Mouse (Mus musculus) macrophage (primary cell): ENCODE measurements around the gene Bmp8a. TPM values are rescaled to one million over a fixed set of nuclear protein-coding genes. Genes with fewer than 3 reads are reported as not detected.
"Not testable (repeated sequence)": the region's sequence is repeated elsewhere in the genome, so short reads cannot be mapped to it uniquely, and the experiment has no call there.

ENCODE experiments used
- H3K27ac ChIP-seq: fragments of 350-480 bp; formaldehyde crosslinking; 2 replicates; pipeline ENCODE4 v1.9.0; 2021
- H3K36me3 ChIP-seq: fragments of 350-480 bp; formaldehyde crosslinking; 2 replicates; pipeline ENCODE4 v1.9.0; 2021; ENCODE audit errors: inconsistent target
- H3K4me3 ChIP-seq: fragments of 350-480 bp; formaldehyde crosslinking; 2 replicates; pipeline ENCODE4 v1.9.0; 2021; ENCODE audit errors: inconsistent target
- H3K79me2 ChIP-seq: fragments of 350-480 bp; formaldehyde crosslinking; 2 replicates; pipeline ENCODE4 v1.9.0; 2021; ENCODE audit errors: inconsistent target
- WGBS: methylation state at CpG from one replicate; pipeline ENCODE4 v1.1.7; 2026; ENCODE audit warnings: inconsistent platforms; ENCODE audit not compliant: missing documents; 5-methylcytosine and 5-hydroxymethylcytosine counted together
- polyA plus RNA-seq: library from polyadenylated mRNA; stranded (reverse); fragments of 250-400 nt; gene quantifications from 3 replicates; pipeline ENCODE4 v1.2.4, GENCODE M21; 2018; ENCODE audit warnings: inconsistent platforms

Gene Bmp8a
- polyA plus RNA-seq, 1 experiment from 2014 or later = not detected

GRCm38 (mm10) chr4:123311845-123312244, 31.2 kb downstream of the Bmp8a start:
- Histone ChIP-seq H3K4me3 (no peak overlapping the region), H3K27ac (no peak overlapping the region), H3K36me3 (no peaks in the 10 kb centered on the region)

GRCm38 (mm10) chr4:123308292-123308691, 34.8 kb downstream of the Bmp8a start:
- Histone ChIP-seq H3K4me3 (no peak overlapping the region), H3K79me2 (no peaks in the 10 kb centered on the region), H3K36me3 (no peaks in the 10 kb centered on the region), H3K27ac (no peak overlapping the region)
- 61% methylated on average over 3 of the region's 3 CpGs for WGBS

More at GRCm38 (mm10) chr4:123311845-123312244, 31.2 kb downstream of the Bmp8a start:
- 92% methylated on average over 7 of the region's 7 CpGs for WGBS
- no peaks in the 10 kb centered on the region for H3K79me2 ChIP-seq

- 92% methylated on average over 10 of the region's 10 CpGs for whole genome bisulfite sequencing
- no peak overlapping the region for H3K27ac ChIP-seq
- H3K36me3 ChIP-seq = no peaks in the 10 kb centered on the region
- no peaks in the 10 kb centered on the region for H3K79me2 ChIP-seq
- no peak overlapping the region for H3K4me3 ChIP-seq
Measured at GRCm38 (mm10) chr4:123306999-123307398, 36.1 kb downstream of the Bmp8a start.

GRCm38 (mm10) chr4:123305789-123306188, 37.3 kb downstream of the Bmp8a start:
- H3K4me3 ChIP-seq = no peak overlapping the region
- no peaks in the 10 kb centered on the region for H3K79me2 ChIP-seq
- H3K27ac ChIP-seq = no peak overlapping the region
- 26% methylated on average over 3 of the region's 3 CpGs for WGBS
- H3K36me3 ChIP-seq = no peaks in the 10 kb centered on the region

GRCm38 (mm10) chr4:123298980-123299670, 43.9 kb downstream of the Bmp8a start:
- Histone ChIP-seq H3K36me3 (peaks cover 21% of the 10 kb centered on the region; the same call in 1 of the 2 replicates), H3K79me2 (no peaks in the 10 kb centered on the region), H3K27ac (no peak overlapping the region), H3K4me3 (no peak overlapping the region)
- 87% methylated on average over 11 of the region's 11 CpGs for WGBS

GRCm38 (mm10) chr4:123298226-123298625, 44.8 kb downstream of the Bmp8a start:
- Histone ChIP-seq H3K36me3 (peaks cover 27% of the 10 kb centered on the region; the same call in 1 of the 2 replicates), H3K79me2 (no peaks in the 10 kb centered on the region), H3K27ac (no peak overlapping the region), H3K4me3 (no peak overlapping the region)
- 94% methylated on average over 3 of the region's 4 CpGs for WGBS

GRCm38 (mm10) chr4:123297195-123297960, 45.7 kb downstream of the Bmp8a start:
- no peak overlapping the region for H3K4me3 ChIP-seq
- WGBS = 96% methylated on average over 19 of the region's 22 CpGs
- no peaks in the 10 kb centered on the region for H3K79me2 ChIP-seq
- H3K27ac ChIP-seq = no peak overlapping the region
- H3K36me3 ChIP-seq = peaks cover 31% of the 10 kb centered on the region; the same call in 1 of the 2 replicates

- 83% methylated on average over 5 of the region's 5 CpGs for WGBS
- Histone ChIP-seq H3K36me3 (peaks cover 39% of the 10 kb centered on the region; the same call in 1 of the 2 replicates), H3K4me3 (no peak overlapping the region), H3K27ac (no peak overlapping the region), H3K79me2 (no peaks in the 10 kb centered on the region)
Measured at GRCm38 (mm10) chr4:123296148-123296534, 46.9 kb downstream of the Bmp8a start.

GRCm38 (mm10) chr4:123295516-123296147, 47.4 kb downstream of the Bmp8a start:
- Histone ChIP-seq H3K36me3 (peaks cover 44% of the 10 kb centered on the region; the same call in 1 of the 2 replicates), H3K4me3 (no peak overlapping the region), H3K79me2 (no peaks in the 10 kb centered on the region), H3K27ac (no peak overlapping the region)
- 96% methylated on average over 20 of the region's 21 CpGs for WGBS

- H3K36me3 ChIP-seq = peaks cover 44% of the 10 kb centered on the region; the same call in 1 of the 2 replicates
- 91% methylated on average over 15 of the region's 15 CpGs for WGBS
Measured at GRCm38 (mm10) chr4:123295026-123295425, 48.0 kb downstream of the Bmp8a start.

GRCm38 (mm10) chr4:123293661-123294443, 49.2 kb downstream of the Bmp8a start:
- 89% methylated on average over 6 of the region's 7 CpGs for WGBS
- H3K27ac ChIP-seq = no peak overlapping the region
- H3K79me2 ChIP-seq = no peaks in the 10 kb centered on the region
- H3K4me3 ChIP-seq = no peak overlapping the region
- H3K36me3 ChIP-seq = peaks cover 56% of the 10 kb centered on the region; the same call in 1 of the 2 replicates

More at GRCm38 (mm10) chr4:123295026-123295425, 48.0 kb downstream of the Bmp8a start:
- not testable (repeated sequence) for H3K79me2 ChIP-seq, H3K4me3 ChIP-seq, H3K27ac ChIP-seq

GRCm38 (mm10) chr4:123292989-123293388, 50.1 kb downstream of the Bmp8a start:
- WGBS = 91% methylated on average over 6 of the region's 7 CpGs
- Histone ChIP-seq H3K36me3 (peaks cover 57% of the 10 kb centered on the region; the same call in 1 of the 2 replicates), H3K79me2 (no peaks in the 10 kb centered on the region), H3K4me3 (no peak overlapping the region), H3K27ac (no peak overlapping the region)

GRCm38 (mm10) chr4:123292390-123292789, 50.7 kb downstream of the Bmp8a start:
- 87% methylated on average over 3 of the region's 3 CpGs for WGBS
- H3K4me3 ChIP-seq = no peak overlapping the region
- no peaks in the 10 kb centered on the region for H3K79me2 ChIP-seq

GRCm38 (mm10) chr4:123289038-123289437, 54.0 kb downstream of the Bmp8a start:
- H3K27ac ChIP-seq = no peak overlapping the region
- H3K79me2 ChIP-seq = peaks cover 22% of the 10 kb centered on the region
- peaks cover 39% of the 10 kb centered on the region; the same call in 1 of the 2 replicates for H3K36me3 ChIP-seq
- 90% methylated on average over 12 of the region's 12 CpGs for WGBS
- no peak overlapping the region for H3K4me3 ChIP-seq

More at GRCm38 (mm10) chr4:123292390-123292789, 50.7 kb downstream of the Bmp8a start:
- Histone ChIP-seq H3K27ac (no peak overlapping the region), H3K36me3 (peaks cover 53% of the 10 kb centered on the region; the same call in 1 of the 2 replicates)
